Mouse (Mus musculus) heart, postnatal 0 days (tissue): Measurements from ENCODE around the gene Cacng1.

Source experiments
- CTCF ChIP-seq: IDR thresholded peaks from 2 replicates; pipeline ENCODE4 v1.5.1; 2016; ENCODE audit warnings: antibody characterized with exemption, control low read depth, low read depth
- EP300 ChIP-seq: IDR thresholded peaks from 2 replicates; pipeline ENCODE4 v1.6.1; 2016; ENCODE audit warnings: antibody characterized with exemption, low read depth

DNA sequence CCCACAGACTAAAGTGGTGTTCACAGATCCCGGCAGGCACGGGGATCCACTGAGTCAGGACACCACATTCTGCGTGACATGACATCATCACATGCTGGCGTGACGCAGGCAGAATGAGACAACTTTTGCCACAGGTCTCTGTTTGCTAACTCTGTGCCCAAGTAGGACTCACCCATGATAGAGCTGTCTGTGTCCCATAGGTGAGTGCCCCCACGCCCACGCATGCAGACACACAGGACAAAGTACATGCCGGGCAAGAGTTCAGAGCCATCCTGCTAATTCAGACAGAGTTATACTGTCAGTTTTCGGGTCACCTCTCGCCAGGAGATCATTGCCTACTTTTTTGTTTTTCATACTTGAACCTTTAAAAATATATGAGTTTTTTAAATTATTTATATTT is 27.8 kb downstream of the Cacng1 start:
- TF ChIP-seq CTCF, result no peak
- no peak for TF ChIP-seq EP300
